Mouse (Mus musculus): ENCODE measurements at regions not wholly inside any gene's neighbourhood (a gene's known extent, or its start where the extent isn't known, plus 50 kb on each side); places are given as distances from the start of the nearest gene placed in this dataset.

DNA sequence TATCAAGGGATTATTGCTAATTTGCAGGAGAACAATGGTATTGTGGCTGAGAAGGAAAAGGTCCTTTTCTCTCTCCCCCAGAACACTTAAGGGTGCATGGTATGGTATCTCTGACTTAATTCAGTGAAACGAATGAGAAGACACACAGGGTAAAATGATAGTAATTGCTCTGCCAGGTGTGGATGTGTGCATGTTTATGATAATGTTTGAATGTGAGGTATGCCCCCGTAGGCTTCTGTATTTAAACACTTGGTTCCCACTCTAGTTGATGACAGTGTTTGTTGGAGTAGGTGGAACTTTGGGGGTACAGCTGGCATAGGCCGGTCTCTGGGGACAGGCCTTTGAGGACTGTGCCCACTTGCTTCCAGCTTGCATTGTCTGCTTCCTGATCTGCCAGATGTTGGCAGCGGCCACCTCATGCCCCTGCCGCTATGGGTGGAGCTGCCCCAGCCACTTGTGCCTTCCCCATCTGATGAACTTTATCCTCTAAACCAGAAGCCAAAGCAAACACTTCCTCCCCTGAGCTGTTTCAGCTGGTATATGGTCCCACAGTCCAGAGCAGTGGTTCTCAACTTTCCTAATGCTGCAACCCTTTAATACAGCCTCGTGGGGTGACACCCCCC is 53.0 kb upstream of the Egln3 start:
- intact Hi-C loops (cut with DNase I) = no loop called here
- no peak for DNase-seq

Data from heart, postnatal 36 days (tissue).